Mouse (Mus musculus) liver, embryonic 11.5 days (tissue): Measurements from ENCODE around the gene Fstl1. TPM values are rescaled to one million over a fixed set of nuclear protein-coding genes. Genes with fewer than 3 reads are reported as not detected.

Experiments
- ATAC-seq: fragments of 200-750 bp; cut with Nextera tagmentation; replicated peaks from 2 replicates; pipeline ENCODE4 v1.8.0; 2017; ENCODE audit warnings: moderate number of reproducible peaks, mild to moderate bottlenecking, moderate TSS enrichment, moderate library complexity; ENCODE audit not compliant: low FRiP score
- DNase-seq: peaks from one replicate; pipeline ENCODE4 v3.0.0-alpha.2; 2017; ENCODE audit warnings: low spot score
- H3K27ac ChIP-seq: fragments of 300-500 bp; sonication (generic); 2 replicates; pipeline ENCODE4 v1.5.1; 2014; ENCODE audit warnings: mild to moderate bottlenecking, low read depth, low read length, control low read depth
- H3K27me3 ChIP-seq: fragments of 300-500 bp; sonication (generic); replicated peaks from 2 replicates; pipeline ENCODE4 v1.6.1; 2014; ENCODE audit warnings: low read length, mixed read lengths; ENCODE audit not compliant: control insufficient read depth, insufficient read depth
- H3K36me3 ChIP-seq: fragments of 300-500 bp; sonication (generic); 2 replicates; pipeline ENCODE4 v1.6.1; 2014; ENCODE audit warnings: mild to moderate bottlenecking, low read length, moderate library complexity, mixed read lengths; ENCODE audit not compliant: control insufficient read depth, insufficient read depth
- H3K4me1 ChIP-seq: fragments of 300-500 bp; sonication (generic); replicated peaks from 2 replicates; pipeline ENCODE4 v1.6.1; 2014; ENCODE audit warnings: low read length, mixed read lengths; ENCODE audit not compliant: control insufficient read depth, insufficient read depth
- H3K4me2 ChIP-seq: fragments of 300-500 bp; sonication (generic); 2 replicates; pipeline ENCODE4 v1.6.1; 2014; ENCODE audit warnings: mild to moderate bottlenecking, control low read depth, moderate library complexity
- H3K4me3 ChIP-seq: fragments of 300-500 bp; sonication (generic); 2 replicates; pipeline ENCODE4 v1.5.1; 2014; ENCODE audit warnings: low read depth, low read length, control low read depth
- H3K9ac ChIP-seq: fragments of 300-500 bp; sonication (generic); 2 replicates; pipeline ENCODE4 v1.6.1; 2014; ENCODE audit warnings: low read depth, low read length, control low read depth
- H3K9me3 ChIP-seq: fragments of 300-500 bp; sonication (generic); 2 replicates; pipeline ENCODE4 v1.6.1; 2016; ENCODE audit warnings: low read length, inconsistent platforms, mixed read lengths; ENCODE audit not compliant: control insufficient read depth
- WGBS: fragments of 180-500 bp; shearing (Covaris S2); extraction: QIAGEN DNeasy Blood & Tissue Kit; methylation state at CpG from one replicate; pipeline ENCODE4 v1.1.7; 2014; 5-methylcytosine and 5-hydroxymethylcytosine counted together
- polyA plus RNA-seq: library from polyadenylated mRNA; unstranded; fragments of >200 nt; fragmentation: Nextera tagmentation; extraction: Ambion mirVana; gene quantifications from 2 replicates; pipeline ENCODE4 v1.2.1, GENCODE M21; 2014

Fstl1 gene
- polyA plus RNA-seq, 1 experiment from 2014 or later: 118 TPM

GRCm38 (mm10) chr16:37790008-37790780 lies 13.5 kb downstream of the Fstl1 start:
- peak overlapping the region; percentile 15 for H3K4me2 ChIP-seq

GRCm38 (mm10) chr16:37790781-37791175 lies 14.1 kb downstream of the Fstl1 start:
- no peak overlapping the region for H3K4me2 ChIP-seq
- whole genome bisulfite sequencing: 81% methylated on average over 8 of the region's 8 CpGs
- no peaks in the 10 kb centered on the region for H3K9me3 ChIP-seq
- DNase-seq (no peak), ATAC-seq (no peak)
- H3K36me3 ChIP-seq: no peaks in the 10 kb centered on the region
- H3K4me3 ChIP-seq: no peak overlapping the region
- peaks cover 19% of the 10 kb centered on the region for H3K4me1 ChIP-seq
- H3K9ac ChIP-seq: no peak overlapping the region
- H3K27ac ChIP-seq: peak overlapping the region; percentile 43
- H3K27me3 ChIP-seq: no peaks in the 10 kb centered on the region

More at GRCm38 (mm10) chr16:37790008-37790780, 13.5 kb downstream of the Fstl1 start:
- H3K27me3 ChIP-seq: no peaks in the 10 kb centered on the region
- no peaks in the 10 kb centered on the region for H3K9me3 ChIP-seq
- no peak; the same call in 1 of the 2 replicates for ATAC-seq
- no peak for DNase-seq
- H3K9ac ChIP-seq: no peak overlapping the region
- no peaks in the 10 kb centered on the region for H3K36me3 ChIP-seq
- peak overlapping the region; percentile 43 for H3K27ac ChIP-seq
- no peak overlapping the region for H3K4me3 ChIP-seq
- 44% methylated on average over 12 of the region's 12 CpGs for WGBS
- H3K4me1 ChIP-seq: peaks cover 19% of the 10 kb centered on the region

- no peaks in the 10 kb centered on the region for H3K27me3 ChIP-seq
- no peaks in the 10 kb centered on the region for H3K36me3 ChIP-seq
Observed at GRCm38 (mm10) chr16:37795651-37796150, 19.0 kb downstream of the Fstl1 start.

GRCm38 (mm10) chr16:37796270-37796669 lies 19.6 kb downstream of the Fstl1 start:
- Histone ChIP-seq H3K27me3 (no peaks in the 10 kb centered on the region), H3K9me3 (no peaks in the 10 kb centered on the region), H3K4me3 (no peak overlapping the region), H3K27ac (no peak overlapping the region), H3K9ac (no peak overlapping the region), H3K4me2 (no peak overlapping the region), H3K4me1 (no peaks in the 10 kb centered on the region; the same call in 1 of the 2 replicates), H3K36me3 (no peaks in the 10 kb centered on the region; the same call in 1 of the 2 replicates)
- DNase-seq: no peak
- WGBS: 79% methylated on average over 11 of the region's 11 CpGs
- no peak for ATAC-seq

More at GRCm38 (mm10) chr16:37795651-37796150, 19.0 kb downstream of the Fstl1 start:
- no peak for ATAC-seq
- no peaks in the 10 kb centered on the region for H3K9me3 ChIP-seq
- no peak overlapping the region for H3K27ac ChIP-seq
- DNase-seq: no peak
- H3K4me3 ChIP-seq: no peak overlapping the region
- no peak overlapping the region for H3K9ac ChIP-seq
- WGBS: 88% methylated on average over 10 of the region's 10 CpGs
- no peak overlapping the region for H3K4me2 ChIP-seq
- H3K4me1 ChIP-seq: peaks cover 1% of the 10 kb centered on the region

- ATAC-seq (no peak), DNase-seq (no peak)
- H3K27me3 ChIP-seq: no peaks in the 10 kb centered on the region
- peaks cover 3% of the 10 kb centered on the region for H3K36me3 ChIP-seq
- no peak overlapping the region for H3K4me3 ChIP-seq
- no peak overlapping the region for H3K27ac ChIP-seq
- no peak overlapping the region for H3K9ac ChIP-seq
- 67% methylated on average over 2 of the region's 2 CpGs for WGBS
- no peak overlapping the region for H3K4me2 ChIP-seq
- no peaks in the 10 kb centered on the region for H3K9me3 ChIP-seq
- no peaks in the 10 kb centered on the region for H3K4me1 ChIP-seq
Observed at GRCm38 (mm10) chr16:37801097-37801496, 24.4 kb downstream of the Fstl1 start.

- Histone ChIP-seq H3K36me3 (peaks cover 3% of the 10 kb centered on the region), H3K4me1 (no peaks in the 10 kb centered on the region), H3K4me3 (no peak overlapping the region), H3K27ac (no peak overlapping the region), H3K9ac (no peak overlapping the region), H3K4me2 (no peak overlapping the region), H3K9me3 (no peaks in the 10 kb centered on the region), H3K27me3 (no peaks in the 10 kb centered on the region)
- WGBS: 76% methylated on average over 4 of the region's 4 CpGs
- ATAC-seq (no peak), DNase-seq (no peak)
Observed at GRCm38 (mm10) chr16:37802686-37803295, 26.1 kb downstream of the Fstl1 start.

- Histone ChIP-seq H3K36me3 (peaks cover 3% of the 10 kb centered on the region), H3K9ac (no peak overlapping the region), H3K27ac (no peak overlapping the region), H3K4me1 (no peaks in the 10 kb centered on the region), H3K4me3 (no peak overlapping the region), H3K4me2 (no peak overlapping the region), H3K9me3 (no peaks in the 10 kb centered on the region), H3K27me3 (no peaks in the 10 kb centered on the region)
- DNase-seq: no peak
- WGBS: 88% methylated on average over 9 of the region's 9 CpGs
- no peak for ATAC-seq
Observed at GRCm38 (mm10) chr16:37803387-37803950, 26.8 kb downstream of the Fstl1 start.

- no peaks in the 10 kb centered on the region for H3K4me1 ChIP-seq
- H3K4me2 ChIP-seq: no peak overlapping the region
- H3K4me3 ChIP-seq: no peak overlapping the region
- peaks cover 3% of the 10 kb centered on the region for H3K36me3 ChIP-seq
- ATAC-seq: no peak
- no peaks in the 10 kb centered on the region for H3K9me3 ChIP-seq
- H3K27ac ChIP-seq: no peak overlapping the region
- 74% methylated on average over 3 of the region's 3 CpGs for WGBS
- no peaks in the 10 kb centered on the region for H3K27me3 ChIP-seq
- H3K9ac ChIP-seq: no peak overlapping the region
- no peak for DNase-seq
Observed at GRCm38 (mm10) chr16:37805746-37806495, 29.2 kb downstream of the Fstl1 start.
